Comparison of ENCODE assay signal across 7 mouse cellular contexts in the genomic region with DNA sequence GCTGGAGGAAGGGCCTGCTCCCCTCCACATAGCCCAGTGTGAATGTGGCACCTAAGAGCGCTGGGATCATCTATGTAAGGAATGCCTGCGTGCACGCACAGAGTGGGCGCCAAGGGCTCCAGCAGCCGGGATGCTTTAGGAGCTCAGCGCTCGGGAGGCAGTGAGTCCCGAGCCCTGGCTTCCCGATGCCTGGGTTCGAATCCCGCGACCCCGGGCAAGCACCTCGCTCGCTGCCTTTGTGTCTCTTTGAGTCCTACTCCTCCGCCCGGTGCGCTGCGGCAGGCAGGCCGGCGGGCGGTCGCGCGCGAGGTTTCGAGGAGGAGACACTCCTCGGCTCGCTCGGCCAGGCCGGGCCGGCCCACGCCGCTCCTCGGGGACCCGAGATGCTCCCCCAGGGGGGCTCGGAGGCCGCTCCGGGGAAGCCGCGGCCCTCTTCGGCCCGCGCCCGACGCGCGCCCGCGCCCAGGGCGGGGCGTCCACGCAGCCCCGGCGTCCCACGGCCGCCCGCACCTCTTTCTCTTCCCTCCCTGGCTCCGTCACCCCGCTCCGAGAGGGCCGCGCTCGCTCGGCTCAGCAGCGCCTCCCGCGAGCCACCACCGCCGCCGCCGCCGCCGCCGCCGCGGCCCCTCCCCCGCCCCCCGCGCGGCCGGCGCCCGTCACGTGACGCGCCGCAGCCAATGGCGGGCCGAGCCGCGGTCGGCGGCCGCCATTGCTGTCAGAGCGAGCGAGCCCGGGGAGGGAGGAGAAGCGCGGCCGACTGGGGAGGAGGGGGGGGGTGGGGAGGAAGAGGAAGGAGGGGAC. TPM values are rescaled to one million over a fixed set of nuclear protein-coding genes. Genes with fewer than 3 reads are reported as not detected.
DNase-seq lines count a peak whose midpoint lies in the region; ATAC-seq and TF ChIP-seq lines count a peak whose summit lies in the region.

No protein-coding gene starts in this region.

- no peaks in the 10 kb centered on the region for H3K36me3 ChIP-seq in intestine, postnatal 0 days (ENCODE audit: control insufficient read depth, insufficient read depth)
- H3K36me3 ChIP-seq in limb, embryonic 11.5 days (ENCODE audit: control insufficient read depth, insufficient read depth, low read length), result no peaks in the 10 kb centered on the region
- H3K36me3 ChIP-seq in midbrain, embryonic 13.5 days, result no peaks in the 10 kb centered on the region
- no peaks in the 10 kb centered on the region for H3K36me3 ChIP-seq in small intestine, adult 2 months (ENCODE audit: control insufficient read depth, insufficient read depth, low read length)

- TF ChIP-seq CTCF in intestine, postnatal 0 days (IDR thresholded peaks at IDR 0.05; ENCODE audit: low read depth), result peak; percentile 54
- TF ChIP-seq CTCF in small intestine, adult 2 months (IDR thresholded peaks at IDR 0.05; ENCODE audit: extremely low read depth, insufficient read length, insufficient replicate concordance, low read depth, low read length), result no peak

- H3K9me3 ChIP-seq in intestine, postnatal 0 days (ENCODE audit: control insufficient read depth), result no peaks in the 10 kb centered on the region
- no peaks in the 10 kb centered on the region for H3K9me3 ChIP-seq in limb, embryonic 11.5 days (ENCODE audit: control insufficient read depth, low read length)
- H3K9me3 ChIP-seq in midbrain, embryonic 13.5 days, result no peaks in the 10 kb centered on the region

- peak overlapping the region; percentile 90 for H3K4me2 ChIP-seq in intestine, postnatal 0 days (replicated peaks; ENCODE audit: low read depth)
- peak overlapping the region; percentile 80 for H3K4me2 ChIP-seq in limb, embryonic 11.5 days (ENCODE audit: low read depth, severe bottlenecking)
- peak overlapping the region; percentile 82 for H3K4me2 ChIP-seq in midbrain, embryonic 13.5 days (replicated peaks)

- peak; percentile 90 for ATAC-seq in intestine, postnatal 0 days
- ATAC-seq in limb, embryonic 11.5 days (ENCODE audit: insufficient number of reproducible peaks, low FRiP score, low TSS enrichment, low read depth), result peak; percentile 80
- ATAC-seq in midbrain, embryonic 13.5 days, result peak; percentile 94

- H3K9ac ChIP-seq in intestine, postnatal 0 days (ENCODE audit: low read depth, low read length), result peak overlapping the region; percentile 89
- peak overlapping the region; percentile 94 for H3K9ac ChIP-seq in limb, embryonic 11.5 days (ENCODE audit: low read length)
- H3K9ac ChIP-seq in midbrain, embryonic 13.5 days (replicated peaks), result peak overlapping the region; percentile 93

- no peaks in the 10 kb centered on the region for H3K27me3 ChIP-seq in intestine, postnatal 0 days (replicated peaks; ENCODE audit: control insufficient read depth, insufficient read depth, low read length)
- H3K27me3 ChIP-seq in limb, embryonic 11.5 days (ENCODE audit: control insufficient read depth, insufficient read depth, low read length), result no peaks in the 10 kb centered on the region
- H3K27me3 ChIP-seq in midbrain, embryonic 13.5 days, result no peaks in the 10 kb centered on the region
- 0 out of 2 replicates have a peak, but pooled peaks cover 2% of the 10 kb centered on the region for H3K27me3 ChIP-seq in small intestine, adult 2 months (ENCODE audit: control insufficient read depth, insufficient read depth, low read length)

- peak overlapping the region; percentile 83 for H3K4me3 ChIP-seq in intestine, postnatal 0 days (ENCODE audit: low read depth, low read length)
- H3K4me3 ChIP-seq in limb, embryonic 11.5 days (ENCODE audit: low read depth, low read length), result peak overlapping the region; percentile 79
- H3K4me3 ChIP-seq in midbrain, embryonic 13.5 days (replicated peaks), result peak overlapping the region; percentile 87
- H3K4me3 ChIP-seq in small intestine, adult 2 months (ENCODE audit: low read depth, low read length), result peak overlapping the region; percentile 98

- H3K27ac ChIP-seq in intestine, postnatal 0 days (ENCODE audit: low read depth, low read length), result peak overlapping the region; percentile 94
- H3K27ac ChIP-seq in limb, embryonic 11.5 days (replicated peaks; ENCODE audit: low read depth, low read length), result peak overlapping the region; percentile 90
- H3K27ac ChIP-seq in midbrain, embryonic 13.5 days, result peak overlapping the region; percentile 98
- peak overlapping the region; percentile 39; the same call in 1 of the 2 replicates for H3K27ac ChIP-seq in small intestine, adult 2 months (ENCODE audit: insufficient read depth, low read depth, low read length)

- DNase-seq in adrenal gland, adult 2 months, result peak; percentile 92
- DNase-seq in embryo, embryonic 11 days, result peak; percentile 94
- peak; percentile 85 to 87 for DNase-seq in gastrocnemius, postnatal 4 days (ENCODE audit: low spot score in 2 of 2)
- DNase-seq in limb, embryonic 11.5 days (ENCODE audit: low spot score), result peak; percentile 86

- WGBS in intestine, postnatal 0 days, result 2% methylated on average over 70 of the region's 101 CpGs
- under 1% methylated on average over 59 of the region's 101 CpGs for WGBS in limb, embryonic 11.5 days
- 1% methylated on average over 58 of the region's 101 CpGs for WGBS in midbrain, embryonic 13.5 days
- 1% methylated on average over 70 of the region's 101 CpGs for WGBS in small intestine, adult 2 months

- peak; percentile 55; the same call in 1 of the 2 replicates for TF ChIP-seq POLR2A in small intestine, adult 2 months (IDR thresholded peaks at IDR 0.05; ENCODE audit: low read depth, low read length)

- peaks cover 9% of the 10 kb centered on the region; the same call in 1 of the 2 replicates for H3K4me1 ChIP-seq in intestine, postnatal 0 days (replicated peaks; ENCODE audit: control insufficient read depth, insufficient read depth, low read length)
- H3K4me1 ChIP-seq in limb, embryonic 11.5 days (ENCODE audit: control insufficient read depth, insufficient read depth, low read length), result peaks cover 14% of the 10 kb centered on the region
- H3K4me1 ChIP-seq in midbrain, embryonic 13.5 days (replicated peaks), result peaks cover 33% of the 10 kb centered on the region
- H3K4me1 ChIP-seq in small intestine, adult 2 months (ENCODE audit: control insufficient read depth, insufficient read depth, insufficient read length, low read length), result peaks cover 4% of the 10 kb centered on the region

RNA-seq across cellular contexts. Expression of a gene that starts 0.7 kb away (rescaled TPM):
- total RNA-seq in adrenal gland, adult 2 months (2021), result 10 to 100 TPM; 31.5 to 34.3 TPM
- 14.1 and 17.0 TPM in 2 replicates for polyA plus RNA-seq in adrenal gland, adult 2 months (2012; rRNA removed)
- total RNA-seq in gastrocnemius, postnatal 4 days (2021), result 10 to 100 TPM; 38.6 to 42.3 TPM
- polyA plus RNA-seq in intestine, postnatal 0 days (2015; fragmentation: Nextera tagmentation; extraction: Ambion mirVana), result 5.1 and 5.8 TPM in 2 replicates
- 15.1 and 16.5 TPM in 2 replicates for polyA plus RNA-seq in limb, embryonic 11.5 days (2014; fragmentation: Nextera tagmentation; extraction: Ambion mirVana)
- 16.8 and 16.9 TPM in 2 replicates for polyA plus RNA-seq in midbrain, embryonic 13.5 days (2015; fragmentation: Nextera tagmentation; extraction: Ambion mirVana)
- polyA plus RNA-seq in small intestine, adult 2 months (2012; rRNA removed), result 6.0 and 13.6 TPM in 2 replicates

Comparison
In these comparisons a context has a peak if more than half of its experiments do, and no peak if none do; other contexts are left out.
1. Peak in every context shown above with its lines: DNase-seq, ATAC-seq, H3K4me3 ChIP-seq and H3K27ac ChIP-seq.
2. H3K27ac ChIP-seq: peak in every context shown above with its lines; median percentile 98 in midbrain, embryonic 13.5 days; 94 in intestine, postnatal 0 days; 90 in limb, embryonic 11.5 days; 39 in small intestine, adult 2 months.